Mouse (Mus musculus) stomach, postnatal 0 days (tissue): ENCODE results near the gene Vps9d1. TPM values are rescaled to one million over a fixed set of nuclear protein-coding genes. Genes with fewer than 3 reads are reported as not detected.
"Not testable (repeated sequence)": the region's sequence is repeated elsewhere in the genome, so short reads cannot be mapped to it uniquely, and the experiment has no call there.

ENCODE experiments used
- ATAC-seq: fragments of 200-750 bp; cut with Nextera tagmentation; 2 replicates; pipeline ENCODE4 v1.8.0; 2017; ENCODE audit not compliant: low FRiP score, low TSS enrichment
- DNase-seq: peaks from one replicate; pipeline ENCODE4 v3.0.0-alpha.2; 2016; ENCODE audit warnings: low spot score
- H3K27ac ChIP-seq: fragments of 300-500 bp; sonication (generic); replicated peaks from 2 replicates; pipeline ENCODE4 v1.5.1; 2014; ENCODE audit warnings: mild to moderate bottlenecking, control low read depth
- H3K27me3 ChIP-seq: fragments of 300-500 bp; sonication (generic); 2 replicates; pipeline ENCODE4 v1.6.1; 2014; ENCODE audit warnings: low read length; ENCODE audit not compliant: control insufficient read depth, insufficient read depth
- H3K36me3 ChIP-seq: fragments of 300-500 bp; sonication (generic); 2 replicates; pipeline ENCODE4 v1.6.1; 2014; ENCODE audit warnings: low read length, mixed read lengths; ENCODE audit not compliant: control insufficient read depth, insufficient read depth
- H3K4me1 ChIP-seq: fragments of 300-500 bp; sonication (generic); replicated peaks from 2 replicates; pipeline ENCODE4 v1.6.1; 2014; ENCODE audit warnings: antibody characterized with exemption; ENCODE audit not compliant: control insufficient read depth, insufficient read depth
- H3K4me2 ChIP-seq: fragments of 300-500 bp; sonication (generic); replicated peaks from 2 replicates; pipeline ENCODE4 v1.6.1; 2014; ENCODE audit warnings: low read depth, mild to moderate bottlenecking, control low read depth, moderate library complexity
- H3K4me3 ChIP-seq: fragments of 300-500 bp; sonication (generic); 2 replicates; pipeline ENCODE4 v1.5.1; 2014; ENCODE audit warnings: low read depth, low read length, control low read depth
- H3K9ac ChIP-seq: fragments of 300-500 bp; sonication (generic); 2 replicates; pipeline ENCODE4 v1.6.1; 2014; ENCODE audit warnings: mild to moderate bottlenecking, low read length, control low read depth, mixed read lengths
- H3K9me3 ChIP-seq: fragments of 300-500 bp; sonication (generic); 2 replicates; pipeline ENCODE4 v1.6.1; 2016; ENCODE audit warnings: low read length; ENCODE audit not compliant: control insufficient read depth
- CTCF ChIP-seq: IDR thresholded peaks from 2 replicates; pipeline ENCODE4 v1.5.1; 2016; ENCODE audit warnings: antibody characterized with exemption, low read depth, mild to moderate bottlenecking, moderate library complexity
- EP300 ChIP-seq: optimal IDR thresholded peaks from 2 replicates; pipeline ENCODE3; 2016; ENCODE audit warnings: antibody characterized with exemption
- WGBS: fragments of 180-500 bp; shearing (Covaris S2); extraction: QIAGEN DNeasy Blood & Tissue Kit; methylation state at CpG from one replicate; pipeline ENCODE4 v1.1.7; 2014; 5-methylcytosine and 5-hydroxymethylcytosine counted together
- polyA plus RNA-seq: library from polyadenylated mRNA; unstranded; fragments of >200 nt; fragmentation: Nextera tagmentation; extraction: Ambion mirVana; gene quantifications from 2 replicates; pipeline ENCODE4 v1.2.1, GENCODE M21; 2015

The Vps9d1 gene
- polyA plus RNA-seq, 1 experiment from 2014 or later = 10.3 TPM

GRCm38 (mm10) chr8:123290166-123290565 lies 36.0 kb upstream of the Vps9d1 start:
- peak; percentile 45 for DNase-seq
- H3K4me2 ChIP-seq = no peak overlapping the region
- no peak overlapping the region for H3K4me3 ChIP-seq
- WGBS = 70% methylated on average over 4 of the region's 4 CpGs
- H3K36me3 ChIP-seq = no peaks in the 10 kb centered on the region
- TF ChIP-seq CTCF (peak; percentile 75), EP300 (no peak)
- no peak overlapping the region for H3K27ac ChIP-seq
- no peaks in the 10 kb centered on the region for H3K27me3 ChIP-seq
- H3K9me3 ChIP-seq = no peaks in the 10 kb centered on the region
- no peak overlapping the region for H3K9ac ChIP-seq
- H3K4me1 ChIP-seq = no peaks in the 10 kb centered on the region
- no peak for ATAC-seq

- Histone ChIP-seq H3K4me2 (no peak overlapping the region), H3K4me3 (no peak overlapping the region), H3K27me3 (no peaks in the 10 kb centered on the region), H3K36me3 (no peaks in the 10 kb centered on the region), H3K9ac (no peak overlapping the region), H3K9me3 (no peaks in the 10 kb centered on the region), H3K27ac (no peak overlapping the region), H3K4me1 (no peaks in the 10 kb centered on the region)
- TF ChIP-seq EP300 = no peak
- TF ChIP-seq CTCF = no peak
- no peak for DNase-seq
- WGBS = 97% methylated on average over 17 of the region's 17 CpGs
- ATAC-seq = no peak
Observed at GRCm38 (mm10) chr8:123287362-123287761, 33.2 kb upstream of the Vps9d1 start.

- no peaks in the 10 kb centered on the region for H3K36me3 ChIP-seq
- 86% methylated on average over 5 of the region's 5 CpGs for WGBS
- ATAC-seq = no peak
- TF ChIP-seq CTCF = no peak
- TF ChIP-seq EP300 = no peak
- H3K27me3 ChIP-seq = no peaks in the 10 kb centered on the region
- H3K9ac ChIP-seq = no peak overlapping the region
- no peak overlapping the region for H3K27ac ChIP-seq
- DNase-seq = no peak
- H3K4me3 ChIP-seq = no peak overlapping the region
- H3K4me1 ChIP-seq = no peaks in the 10 kb centered on the region
- H3K9me3 ChIP-seq = no peaks in the 10 kb centered on the region
- H3K4me2 ChIP-seq = no peak overlapping the region
Observed at GRCm38 (mm10) chr8:123284493-123284892, 30.3 kb upstream of the Vps9d1 start.

GRCm38 (mm10) chr8:123283991-123284390 lies 29.8 kb upstream of the Vps9d1 start:
- 84% methylated on average over 7 of the region's 7 CpGs for WGBS
- no peaks in the 10 kb centered on the region for H3K27me3 ChIP-seq
- TF ChIP-seq EP300 = no peak
- no peak for TF ChIP-seq CTCF
- H3K27ac ChIP-seq = no peak overlapping the region
- peak; percentile 30 for DNase-seq
- H3K4me1 ChIP-seq = no peaks in the 10 kb centered on the region
- H3K36me3 ChIP-seq = no peaks in the 10 kb centered on the region
- no peak overlapping the region for H3K4me2 ChIP-seq
- no peak overlapping the region for H3K4me3 ChIP-seq
- no peak overlapping the region for H3K9ac ChIP-seq
- 0 out of 2 replicates have a peak, but pooled peaks have one; percentile 35 for ATAC-seq
- H3K9me3 ChIP-seq = no peaks in the 10 kb centered on the region

GRCm38 (mm10) chr8:123282994-123283393 lies 28.8 kb upstream of the Vps9d1 start:
- DNase-seq, H3K36me3 ChIP-seq, H3K27ac ChIP-seq, H3K4me2 ChIP-seq, H3K4me1 ChIP-seq, ATAC-seq, H3K4me3 ChIP-seq, H3K9me3 ChIP-seq, H3K27me3 ChIP-seq, H3K9ac ChIP-seq: not testable (repeated sequence)
- WGBS = 95% methylated on average over 5 of the region's 6 CpGs

- Histone ChIP-seq H3K9ac (no peak overlapping the region), H3K36me3 (no peaks in the 10 kb centered on the region), H3K4me3 (no peak overlapping the region), H3K27me3 (no peaks in the 10 kb centered on the region), H3K4me1 (no peaks in the 10 kb centered on the region), H3K4me2 (no peak overlapping the region), H3K27ac (no peak overlapping the region), H3K9me3 (no peaks in the 10 kb centered on the region)
- DNase-seq = no peak
- 89% methylated on average over 13 of the region's 13 CpGs for WGBS
- ATAC-seq = no peak
- TF ChIP-seq CTCF (no peak), EP300 (no peak)
Observed at GRCm38 (mm10) chr8:123280302-123281094, 26.4 kb upstream of the Vps9d1 start.
